Mouse (Mus musculus) 416B (cell line): ENCODE data around the gene Taf6l.

ENCODE experiments used
- DNase-seq: peaks from one replicate; pipeline ENCODE4 v3.0.0; 2011; ENCODE audit warnings: low read depth

Taf6l gene

DNA sequence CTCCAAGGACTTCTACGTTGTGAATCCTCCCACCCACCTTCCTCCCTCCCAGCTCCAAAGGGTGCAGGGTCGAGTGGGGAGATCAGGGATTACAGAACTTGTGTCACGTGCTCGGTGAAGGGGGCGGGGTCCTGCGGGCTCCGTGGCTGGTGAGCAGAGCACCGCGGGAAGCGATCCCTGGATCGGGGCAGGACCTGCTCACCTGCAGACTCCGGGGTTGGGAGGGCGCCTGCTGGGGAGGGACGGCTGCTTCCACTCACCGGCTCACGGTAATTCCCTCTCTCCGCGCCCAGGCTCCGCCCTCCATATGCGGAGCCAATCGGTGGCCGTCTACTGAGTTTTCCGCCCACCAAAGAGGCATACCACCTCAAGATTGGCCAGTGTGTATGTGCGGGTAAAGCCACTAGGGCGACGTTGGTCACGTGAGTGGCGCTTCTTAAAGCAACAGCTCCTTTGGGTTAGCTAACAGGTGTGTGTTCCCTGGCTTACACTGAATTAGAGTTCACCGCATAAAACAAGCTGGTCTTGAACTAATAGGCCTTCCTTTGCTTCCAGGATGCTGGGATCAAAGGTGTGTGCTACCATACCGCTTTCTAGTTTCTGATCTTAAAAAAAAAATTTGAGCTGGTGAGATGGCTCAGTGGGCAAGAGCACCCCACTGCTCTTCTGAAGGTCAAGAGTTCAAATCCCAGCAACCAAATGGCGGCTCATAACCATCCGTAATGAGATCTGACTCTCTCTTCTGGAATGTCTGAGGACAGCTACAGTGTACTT is at the start of gene Taf6l:
TSS of gene Taf6l (minus strand) at position 410 of the 774 bp plus-strand sequence.
- DNase-seq = peak; percentile 98

- DNase-seq = no peak
These were observed 46.8 kb upstream of the Taf6l start for GRCm38 (mm10) chr19:8832971-8833370.

DNA sequence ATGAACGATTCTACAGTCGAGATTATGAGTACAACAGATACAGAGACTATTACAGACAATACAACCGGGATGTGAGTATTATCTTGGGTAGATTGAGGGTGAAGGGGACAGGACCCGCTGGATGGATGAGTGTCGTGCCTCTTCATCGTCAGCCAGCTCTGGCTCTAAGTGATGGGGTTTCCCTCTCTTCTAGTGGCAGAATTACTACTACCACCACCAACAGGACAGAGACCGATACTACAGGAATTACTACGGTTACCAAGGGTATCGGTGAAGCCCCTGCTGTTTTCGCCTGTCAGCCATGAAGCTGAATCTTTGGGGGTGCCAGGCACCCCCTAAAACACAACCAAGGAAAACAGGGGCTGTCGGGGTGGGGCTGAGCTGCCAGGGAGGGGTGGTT is 45.0 kb upstream of the Taf6l start:
- no peak for DNase-seq

DNA sequence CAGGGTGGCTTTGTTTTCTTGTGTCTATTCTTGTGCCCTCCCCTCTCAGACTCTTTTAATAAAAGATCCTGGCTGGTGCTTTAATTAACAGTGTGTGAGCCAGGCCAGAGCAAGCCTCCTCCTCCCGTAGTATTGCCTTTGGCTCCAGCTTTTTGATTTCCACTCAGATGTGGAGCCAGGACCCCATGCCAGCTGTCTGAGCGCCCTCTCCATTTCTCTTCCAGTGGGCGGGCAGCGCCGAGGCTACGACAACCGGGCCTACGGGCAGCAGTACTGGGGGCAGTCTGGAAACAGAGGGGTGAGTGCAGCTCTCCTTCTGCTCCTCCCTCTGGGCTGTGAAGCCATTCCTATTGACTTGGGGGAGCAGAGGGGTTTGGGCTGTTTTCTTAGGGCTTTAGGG is 44.4 kb upstream of the Taf6l start:
- DNase-seq = no peak

DNA sequence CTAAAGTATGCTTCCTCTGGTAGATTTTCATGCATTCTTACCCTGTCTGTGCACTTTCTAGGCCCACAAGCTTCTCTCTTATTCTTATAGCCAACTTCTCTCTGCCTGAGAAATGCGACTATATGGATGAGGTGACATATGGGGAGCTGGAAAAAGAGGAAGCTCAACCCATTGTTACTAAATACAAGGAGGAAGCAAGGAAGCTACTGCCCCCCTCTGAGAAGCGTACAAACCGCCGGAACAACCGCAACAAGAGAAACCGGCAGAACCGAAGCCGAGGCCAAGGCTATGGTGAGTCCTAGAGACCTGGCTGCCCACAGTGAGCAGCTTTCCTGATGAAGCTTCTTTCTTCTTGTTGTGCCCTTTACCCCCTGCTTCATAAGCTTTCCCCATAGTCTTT is 43.4 kb upstream of the Taf6l start, which contains the start of gene AC129217.1:
TSS of gene AC129217.1 (plus strand) at position 114 of the 400 bp plus-strand sequence.
- peak; percentile 52 for DNase-seq

DNA sequence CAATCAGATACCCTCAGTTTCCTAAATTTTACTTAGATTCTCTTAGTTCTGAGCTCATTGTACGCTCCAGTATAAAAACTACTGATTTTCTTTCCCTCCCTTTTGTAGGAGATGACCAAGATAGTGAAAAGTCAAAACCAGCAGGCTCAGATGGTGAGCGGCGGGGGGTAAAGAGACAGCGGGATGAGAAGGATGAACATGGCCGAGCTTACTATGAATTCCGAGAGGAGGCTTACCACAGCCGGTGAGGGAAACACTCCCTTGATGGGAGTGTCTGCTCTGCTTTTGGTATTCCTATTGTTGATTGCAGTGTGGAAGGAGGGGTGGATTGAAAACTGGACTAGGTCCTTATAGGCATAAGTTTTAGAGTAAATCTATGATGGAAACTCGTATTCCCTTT is 36.5 kb upstream of the Taf6l start:
- DNase-seq = no peak

DNA sequence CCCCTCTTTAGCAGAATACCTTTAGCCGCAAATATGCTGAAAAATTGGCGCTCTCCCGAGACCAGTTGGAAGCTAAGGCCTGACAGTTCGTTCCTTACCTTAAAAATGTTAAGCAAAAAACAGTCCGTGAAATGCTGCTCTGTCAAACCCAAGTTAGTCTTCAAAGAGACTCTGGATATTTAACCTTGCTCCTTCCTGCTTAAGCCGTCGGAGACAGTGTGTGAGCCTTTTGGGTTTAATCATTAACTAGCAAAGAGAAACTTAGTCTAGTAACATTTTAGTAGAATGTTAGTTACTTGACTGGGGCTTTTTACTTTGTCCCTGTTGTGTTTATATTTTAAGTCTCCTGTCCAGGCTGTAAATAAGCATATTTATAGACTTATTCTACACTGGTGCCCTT is 34.9 kb upstream of the Taf6l start:
- DNase-seq = no peak

DNA sequence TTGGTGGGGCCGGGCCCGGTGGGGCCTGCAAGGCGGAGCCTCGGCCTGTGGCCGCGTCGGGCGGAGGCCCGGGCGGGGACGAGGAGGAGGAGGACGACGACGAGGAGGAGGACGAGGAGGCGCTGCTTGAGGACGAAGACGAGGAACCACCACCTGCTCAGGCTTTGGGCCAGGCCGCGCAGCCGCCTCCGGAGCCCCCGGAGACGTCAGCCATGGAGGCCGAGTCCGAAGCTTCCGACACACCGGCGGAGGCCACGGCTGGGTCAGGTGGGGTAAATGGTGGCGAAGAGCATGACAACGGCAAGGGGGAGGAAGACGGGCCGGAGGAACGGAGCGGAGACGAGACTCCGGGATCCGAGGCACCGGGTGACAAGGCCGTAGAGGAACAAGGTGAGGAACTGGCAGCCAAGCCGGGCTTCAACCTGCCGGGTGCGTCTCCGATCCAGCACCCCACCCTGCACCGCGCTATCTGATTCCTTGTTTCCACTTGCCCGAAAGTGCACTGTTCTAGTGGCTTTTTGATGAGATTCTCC is 34.3 kb upstream of the Taf6l start:
- DNase-seq = no peak

GRCm38 (mm10) chr19:8819596-8820423 is 33.6 kb upstream of the Taf6l start, which contains the start of gene Hnrnpul2:
TSS of gene Hnrnpul2 (plus strand) at chr19:8820010.
- peak; percentile 99 for DNase-seq

GRCm38 (mm10) chr19:8818801-8819595 is 32.8 kb upstream of the Taf6l start, which contains the start of gene Ttc9c:
TSS of gene Ttc9c (minus strand) at chr19:8819333.
- DNase-seq = peak; percentile 100

GRCm38 (mm10) chr19:8818301-8818798 is 32.1 kb upstream of the Taf6l start:
- no peak for DNase-seq

DNA sequence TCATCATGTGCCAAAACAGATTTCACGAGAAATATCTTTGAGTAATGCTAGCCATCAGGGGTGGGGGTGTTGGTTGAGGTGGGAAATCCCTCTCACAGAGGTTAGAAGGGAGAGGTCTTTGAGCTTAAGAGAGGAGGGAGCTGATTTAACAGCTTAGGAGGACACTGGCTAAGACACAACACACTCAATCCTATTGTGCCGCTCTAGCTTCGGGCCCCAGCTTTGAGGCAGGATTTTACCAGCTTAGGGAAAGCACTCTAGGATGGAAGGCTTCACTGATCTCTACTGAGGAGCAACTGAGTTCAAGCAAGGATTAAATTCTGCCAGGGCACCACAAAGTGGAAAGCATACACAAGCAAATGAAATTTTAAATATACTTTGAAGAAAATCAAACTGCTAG is 30.8 kb upstream of the Taf6l start:
- no peak for DNase-seq

DNA sequence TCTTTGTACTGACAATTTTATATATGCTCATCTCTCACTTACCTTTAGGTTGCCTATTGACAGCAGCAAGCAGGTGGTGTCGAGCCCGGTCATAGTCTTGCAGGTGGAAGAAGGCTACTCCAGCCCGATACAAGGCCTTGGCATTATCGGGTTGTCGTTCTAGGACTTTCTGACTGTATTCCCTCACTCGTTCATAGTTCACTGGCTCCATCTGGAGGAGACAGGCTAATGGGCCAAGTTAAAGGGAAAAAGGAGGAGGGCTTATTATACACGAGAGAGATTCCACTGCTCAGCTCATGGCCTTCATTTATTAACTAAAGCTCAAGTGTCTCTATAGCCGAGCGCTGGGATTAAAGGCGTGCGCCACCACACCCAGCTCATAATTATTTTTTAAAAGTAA is 29.6 kb upstream of the Taf6l start:
- DNase-seq = peak; percentile 51

GRCm38 (mm10) chr19:8806810-8807209 is 20.6 kb upstream of the Taf6l start:
- DNase-seq = no peak

- DNase-seq = peak; percentile 96
These were observed 17.9 kb upstream of the Taf6l start for GRCm38 (mm10) chr19:8803879-8804660.

DNA sequence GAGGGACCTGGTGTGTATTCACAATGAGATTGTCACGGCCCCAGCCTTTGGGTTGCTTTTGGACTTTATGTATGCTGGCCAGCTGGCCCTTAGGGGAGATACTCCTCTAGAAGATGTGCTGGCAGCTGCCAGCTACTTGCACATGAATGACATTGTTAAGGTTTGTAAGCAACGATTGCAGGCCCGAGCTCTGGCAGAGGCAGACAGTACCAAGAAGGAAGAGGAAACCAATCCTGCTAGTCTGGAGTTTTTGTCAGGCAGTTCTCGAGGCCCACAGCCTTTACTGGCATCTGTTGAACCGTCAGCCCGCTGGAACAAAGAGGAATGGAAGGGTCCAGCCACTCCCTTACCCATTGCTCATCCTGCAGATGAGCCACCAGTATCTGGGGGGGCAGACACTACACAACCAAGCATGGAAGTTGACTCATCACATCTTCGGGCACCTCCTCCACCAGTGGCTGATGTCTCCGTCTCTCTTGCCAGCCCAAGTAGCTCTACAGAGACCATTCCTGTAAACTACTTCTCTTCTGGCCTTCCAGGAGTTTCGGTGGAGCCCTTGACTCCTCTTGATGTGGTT is 17.1 kb upstream of the Taf6l start:
- DNase-seq = peak; percentile 91

DNA sequence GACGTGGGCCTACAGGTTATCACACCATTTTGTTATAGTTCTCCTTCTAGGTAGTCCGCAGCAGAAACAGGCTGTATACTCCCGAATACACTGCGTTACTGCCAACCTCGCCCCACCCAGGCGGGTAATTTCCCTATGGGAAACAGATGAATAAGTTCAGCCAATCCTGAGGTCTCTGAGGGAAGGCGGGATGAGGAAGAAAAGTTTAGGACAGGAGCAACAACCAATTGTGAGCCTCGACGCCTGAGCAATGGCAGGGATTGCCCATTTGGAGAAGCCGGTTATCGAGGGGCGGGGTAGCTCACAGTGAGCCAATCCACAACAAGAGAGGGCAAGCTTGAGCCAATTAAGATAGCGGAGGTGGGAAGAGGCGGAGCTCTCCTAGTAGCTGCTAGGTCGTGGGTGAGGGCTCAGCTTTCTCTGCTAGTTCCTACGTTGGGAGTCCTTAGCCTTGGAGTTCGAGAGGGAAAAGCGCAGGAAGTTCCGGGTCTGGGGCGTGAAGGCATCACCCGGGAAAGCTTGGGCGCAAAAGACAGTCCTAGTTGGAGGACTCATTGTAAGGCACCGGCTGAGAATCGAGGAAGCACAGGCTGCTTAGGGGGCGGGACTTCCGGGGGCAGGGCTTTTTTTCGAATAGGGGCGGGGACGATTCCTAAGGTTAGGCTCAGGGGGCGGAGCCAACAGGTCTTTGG is 16.1 kb upstream of the Taf6l start, which contains the start of gene Zbtb3:
TSS of gene Zbtb3 (plus strand) at position 426 of the 692 bp plus-strand sequence.
- DNase-seq = peak; percentile 99

- DNase-seq = no peak
These were observed 12.7 kb upstream of the Taf6l start for GRCm38 (mm10) chr19:8798947-8799315.

DNA sequence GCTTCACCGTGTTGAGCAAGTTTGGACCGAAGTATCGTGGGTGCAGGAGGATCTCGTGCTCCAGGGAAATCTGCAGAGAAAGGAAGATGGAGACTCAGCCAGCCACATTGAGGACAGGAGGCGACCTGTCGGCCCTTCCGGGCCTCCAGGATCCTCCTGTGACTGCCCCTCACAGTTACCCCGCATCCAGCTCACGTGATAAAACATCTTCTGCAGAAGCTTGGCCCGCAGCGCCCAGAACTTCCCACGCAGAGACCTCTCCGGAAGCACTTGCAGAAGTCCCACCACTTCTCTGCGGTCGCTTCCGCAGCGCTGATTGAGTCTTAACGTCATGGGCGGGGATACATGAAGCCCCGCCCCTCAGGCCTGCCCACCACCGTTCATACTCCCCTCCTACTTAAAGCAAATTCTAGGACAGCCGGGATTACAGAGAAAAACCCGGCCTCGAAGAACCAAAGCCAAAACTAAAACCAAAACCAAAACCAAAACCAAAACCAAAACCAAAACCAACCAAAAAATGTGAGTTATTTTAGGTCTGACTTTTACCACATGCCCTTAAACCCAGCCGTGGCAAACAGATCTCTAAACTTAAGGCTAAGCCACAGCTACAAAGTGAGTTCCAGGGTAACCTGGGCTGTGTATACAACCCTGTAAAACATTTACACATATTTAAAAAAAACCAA is 12.2 kb upstream of the Taf6l start, which contains the start of gene Polr2g:
TSS of gene Polr2g (minus strand) at position 314 of the 683 bp plus-strand sequence.
- peak; percentile 97 for DNase-seq
